Mouse (Mus musculus) kidney, adult 8-10 months (tissue): Measurements from ENCODE around the gene Adat3.
A peak's percentile ranks its signal among the peaks of the same experiment; 100 is the strongest.
"Not testable (repeated sequence)": the region's sequence is repeated elsewhere in the genome, so short reads cannot be mapped to it uniquely, and the experiment has no call there.

Source experiments
- DNase-seq, 2 experiments: peaks; one replicate each; pipeline ENCODE4 v3.0.0; 2022

Adat3 gene

GRCm38 (mm10) chr10:80578911-80579310 is 23.8 kb upstream of the Adat3 start:
- peak; percentile 70 to 80 for DNase-seq

- DNase-seq: no peak
These were observed 19.6 kb upstream of the Adat3 start for GRCm38 (mm10) chr10:80583047-80583446.

GRCm38 (mm10) chr10:80584045-80584488 is 18.6 kb upstream of the Adat3 start:
- DNase-seq: peak; percentile 77 to 78

GRCm38 (mm10) chr10:80584642-80585552 is 17.8 kb upstream of the Adat3 start:
- DNase-seq: no peak

- no peak for DNase-seq
These were observed 17.1 kb upstream of the Adat3 start for GRCm38 (mm10) chr10:80585581-80585980.

GRCm38 (mm10) chr10:80586407-80587304 is 16.0 kb upstream of the Adat3 start:
- DNase-seq: no peak

- DNase-seq: peak; percentile 51 to 53
These were observed 15.4 kb upstream of the Adat3 start for GRCm38 (mm10) chr10:80587305-80587657.

GRCm38 (mm10) chr10:80589127-80589878 is 13.4 kb upstream of the Adat3 start:
- DNase-seq: no peak

GRCm38 (mm10) chr10:80589879-80590854 is 12.5 kb upstream of the Adat3 start, which contains the start of gene Abhd17a:
TSS of gene Abhd17a (minus strand) at chr10:80590341.
- DNase-seq: peak; percentile 96

GRCm38 (mm10) chr10:80596318-80596717 is 6.4 kb upstream of the Adat3 start:
- no peak for DNase-seq

GRCm38 (mm10) chr10:80603364-80603763 is 684 bp downstream of the Adat3 start:
- DNase-seq: no peak

GRCm38 (mm10) chr10:80604001-80604509 is 1.4 kb downstream of the Adat3 start:
- DNase-seq: no peak

- DNase-seq: no peak
These were observed 2.3 kb downstream of the Adat3 start for GRCm38 (mm10) chr10:80604988-80605387.

GRCm38 (mm10) chr10:80605721-80606120 is 3.0 kb downstream of the Adat3 start, which contains the start of gene Gm49322:
TSS of gene Gm49322 (plus strand) at chr10:80606021.
- DNase-seq: not testable (repeated sequence)

- DNase-seq: no peak
These were observed 3.6 kb downstream of the Adat3 start for GRCm38 (mm10) chr10:80606306-80606705.

- DNase-seq: no peak
These were observed 4.2 kb downstream of the Adat3 start for GRCm38 (mm10) chr10:80606737-80607350.

GRCm38 (mm10) chr10:80608435-80608834 is 5.8 kb downstream of the Adat3 start:
- DNase-seq: no peak

- DNase-seq: no peak
These were observed 6.7 kb downstream of the Adat3 start for GRCm38 (mm10) chr10:80609269-80609924.

GRCm38 (mm10) chr10:80610116-80610785 is 7.6 kb downstream of the Adat3 start:
- DNase-seq: no peak
